Mouse (Mus musculus) right cerebral cortex, adult 18-20 months (tissue): ENCODE data around the gene Rnasel.
"Not testable (repeated sequence)": the region's sequence is repeated elsewhere in the genome, so short reads cannot be mapped to it uniquely, and the experiment has no call there.

Experiments used
- DNase-seq: peaks from one replicate; pipeline ENCODE4 v3.0.0; 2022; ENCODE audit warnings: mixed read lengths

Gene Rnasel

GRCm38 (mm10) chr1:153737101-153738085 is 11.8 kb upstream of the Rnasel start:
- peak; percentile 40 for DNase-seq

GRCm38 (mm10) chr1:153739437-153740015 is 9.7 kb upstream of the Rnasel start:
- no peak for DNase-seq

GRCm38 (mm10) chr1:153740145-153740544 is 9.1 kb upstream of the Rnasel start, which contains the start of gene Rgs16:
Gene Rgs16, plus strand, starts transcription at chr1:153740349.
- DNase-seq = peak; percentile 61

- no peak for DNase-seq
Observed at GRCm38 (mm10) chr1:153740775-153741400, 8.3 kb upstream of the Rnasel start.

GRCm38 (mm10) chr1:153741551-153742316 is 7.5 kb upstream of the Rnasel start:
- no peak for DNase-seq

- DNase-seq = peak; percentile 73
Observed at GRCm38 (mm10) chr1:153742374-153743155, 6.7 kb upstream of the Rnasel start.

- no peak for DNase-seq
Observed at GRCm38 (mm10) chr1:153746119-153746670, 3.0 kb upstream of the Rnasel start.

- DNase-seq = peak; percentile 76
Observed at GRCm38 (mm10) chr1:153746728-153747127, 2.5 kb upstream of the Rnasel start.

- DNase-seq = no peak
Observed at GRCm38 (mm10) chr1:153747861-153748530, 1.2 kb upstream of the Rnasel start.

- no peak for DNase-seq
Observed at GRCm38 (mm10) chr1:153748549-153748948, 677 bp upstream of the Rnasel start.

GRCm38 (mm10) chr1:153750054-153750453 is 828 bp downstream of the Rnasel start:
- DNase-seq = no peak

GRCm38 (mm10) chr1:153751763-153752301 is 2.6 kb downstream of the Rnasel start:
- peak; percentile 43 for DNase-seq

GRCm38 (mm10) chr1:153752521-153752920 is 3.3 kb downstream of the Rnasel start:
- no peak for DNase-seq

GRCm38 (mm10) chr1:153753725-153754464 is 4.7 kb downstream of the Rnasel start:
- no peak for DNase-seq

GRCm38 (mm10) chr1:153764136-153764535 is 14.9 kb downstream of the Rnasel start:
- no peak for DNase-seq

- no peak for DNase-seq
Observed at GRCm38 (mm10) chr1:153766298-153766697, 17.1 kb downstream of the Rnasel start.

- no peak for DNase-seq
Observed at GRCm38 (mm10) chr1:153767281-153767680, 18.1 kb downstream of the Rnasel start.

GRCm38 (mm10) chr1:153768465-153768864 is 19.2 kb downstream of the Rnasel start:
- DNase-seq = no peak

- not testable (repeated sequence) for DNase-seq
Observed at GRCm38 (mm10) chr1:153769571-153769970, 20.3 kb downstream of the Rnasel start.
